Mouse (Mus musculus) liver, adult 2 months (tissue): Measurements from ENCODE around the gene Unc45b.

ENCODE experiments used
- CTCF ChIP-seq: fragments of 200-500 bp; IDR thresholded peaks from 2 replicates; pipeline ENCODE4 v1.5.1; 2011; ENCODE audit warnings: low read depth, low read length, control low read depth
- POLR2A ChIP-seq: fragments of 200-500 bp; IDR thresholded peaks from 2 replicates; pipeline ENCODE4 v1.6.1; 2011; ENCODE audit warnings: low read length, control low read depth; ENCODE audit not compliant: insufficient read depth; ENCODE audit errors: extremely low read depth

DNA sequence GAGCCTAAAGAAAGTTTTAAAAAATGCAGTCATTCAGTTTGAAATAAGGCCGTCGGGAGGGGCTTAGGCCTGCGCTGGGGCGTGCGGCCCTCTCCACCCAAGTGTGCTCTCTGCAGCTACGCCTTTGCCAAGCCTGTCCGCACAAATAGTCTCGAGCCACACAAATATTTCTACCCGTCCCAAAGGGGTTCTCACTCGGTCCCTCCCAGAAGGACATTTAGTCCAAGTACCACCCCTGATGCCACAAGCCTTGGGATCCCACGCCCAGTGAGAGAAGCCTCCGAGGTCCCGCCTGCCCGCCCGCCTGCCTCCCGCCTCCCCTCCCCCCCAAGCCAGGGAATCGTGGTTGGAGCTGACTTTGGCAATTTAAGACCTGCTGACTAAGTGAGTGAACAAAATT, 72.8 kb downstream of the Unc45b start:
- TF ChIP-seq CTCF (no peak), POLR2A (no peak)
